Mouse (Mus musculus): ENCODE results near the gene Haghl. TPM values are rescaled to one million over a fixed set of nuclear protein-coding genes. Genes with fewer than 3 reads are reported as not detected.
"Not testable (repeated sequence)": the region's sequence is repeated elsewhere in the genome, so short reads cannot be mapped to it uniquely, and the experiment has no call there.

The Haghl gene
- polyA plus RNA-seq, 1 experiment from 2014 or later: 7.3 TPM

- Histone ChIP-seq H3K27me3 (0 out of 2 replicates have a peak, but pooled peaks cover 3% of the 10 kb centered on the region), H3K27ac (no peak overlapping the region), H3K4me2 (no peak overlapping the region), H3K4me1 (replicated peaks) (no peaks in the 10 kb centered on the region), H3K9ac (no peak overlapping the region), H3K36me3 (no peaks in the 10 kb centered on the region), H3K9me3 (replicated peaks) (no peaks in the 10 kb centered on the region), H3K4me3 (replicated peaks) (no peak overlapping the region)
- DNase-seq (no peak), ATAC-seq (ENCODE audit: low read depth) (no peak)
- 63% methylated on average over 9 of the region's 9 CpGs for WGBS (ENCODE audit: insufficient replicate concordance)
Measured at GRCm38 (mm10) chr17:25756378-25757242, 28.9 kb downstream of the Haghl start.

DNA sequence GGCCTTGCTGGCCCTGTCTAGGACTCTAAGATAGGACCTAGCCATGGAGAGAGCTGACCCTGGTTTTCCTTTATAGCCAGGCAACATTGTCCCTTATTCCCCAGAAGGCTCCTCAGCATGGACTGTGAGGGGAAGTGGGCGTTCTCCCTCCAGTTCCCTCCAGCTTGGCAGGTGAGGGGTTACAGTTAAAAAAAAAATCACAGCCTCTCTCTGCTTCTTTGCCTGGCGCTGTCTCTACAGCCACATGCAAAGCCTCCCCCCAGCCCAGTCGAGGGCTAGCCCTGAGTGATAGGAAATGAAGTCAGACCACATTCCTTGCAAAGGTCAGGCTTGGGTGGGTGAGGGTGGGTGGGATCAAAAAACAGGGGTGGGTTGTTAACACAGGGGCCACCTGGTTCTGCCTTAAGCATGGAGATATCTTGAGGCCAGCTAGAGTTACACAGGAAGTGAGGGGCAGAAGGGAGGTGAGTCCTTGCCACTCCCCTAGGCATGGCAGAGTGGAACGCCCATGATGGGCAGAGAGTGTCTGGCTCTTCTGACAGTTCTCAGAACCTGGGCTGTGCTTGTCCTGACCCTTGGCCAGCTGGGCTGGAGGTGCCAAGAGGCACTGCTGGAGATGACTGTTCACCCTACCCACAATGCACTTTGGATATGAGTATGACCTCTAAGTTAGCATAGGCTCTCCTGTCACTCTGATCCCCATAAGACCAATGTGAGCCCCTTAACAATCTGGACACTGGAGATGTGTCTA lies 29.7 kb downstream of the Haghl start:
- Histone ChIP-seq H3K4me3 (replicated peaks) (no peak overlapping the region), H3K27ac (no peak overlapping the region), H3K9me3 (replicated peaks) (no peaks in the 10 kb centered on the region), H3K27me3 (0 out of 2 replicates have a peak, but pooled peaks cover 3% of the 10 kb centered on the region), H3K4me1 (replicated peaks) (no peaks in the 10 kb centered on the region), H3K9ac (no peak overlapping the region), H3K36me3 (no peaks in the 10 kb centered on the region), H3K4me2 (no peak overlapping the region)
- ATAC-seq (ENCODE audit: low read depth): no peak
- 22% methylated on average over 4 of the region's 4 CpGs for WGBS (ENCODE audit: insufficient replicate concordance)
- no peak for DNase-seq

DNA sequence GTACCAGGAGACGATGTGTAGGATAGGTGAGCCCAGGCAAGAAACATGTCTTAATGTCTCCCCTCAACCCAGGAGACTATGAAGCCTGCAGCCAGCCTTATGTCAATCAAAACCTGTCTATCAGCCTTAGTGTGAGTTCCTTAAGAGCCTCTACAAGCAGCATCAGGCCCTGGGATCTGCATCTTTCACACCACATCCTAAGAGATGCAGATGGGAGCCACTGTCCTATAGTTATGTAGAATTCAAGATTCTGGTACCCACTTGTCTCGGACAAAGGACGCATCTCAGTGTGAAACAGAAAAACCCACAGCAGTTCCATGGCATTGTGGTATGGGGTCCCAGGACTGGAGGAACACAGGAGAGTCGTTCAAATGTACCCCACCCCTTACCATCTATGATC lies 30.4 kb downstream of the Haghl start:
- ATAC-seq (ENCODE audit: low read depth) (no peak), DNase-seq (no peak)
- H3K27me3 ChIP-seq: 0 out of 2 replicates have a peak, but pooled peaks cover 3% of the 10 kb centered on the region
- H3K9ac ChIP-seq: no peak overlapping the region
- WGBS (ENCODE audit: insufficient replicate concordance): 57% methylated on average over 4 of the region's 4 CpGs
- H3K4me2 ChIP-seq: no peak overlapping the region
- no peak overlapping the region for H3K27ac ChIP-seq
- no peaks in the 10 kb centered on the region for H3K9me3 ChIP-seq (replicated peaks)
- H3K4me3 ChIP-seq (replicated peaks): no peak overlapping the region
- H3K36me3 ChIP-seq: no peaks in the 10 kb centered on the region
- no peaks in the 10 kb centered on the region for H3K4me1 ChIP-seq (replicated peaks)

GRCm38 (mm10) chr17:25754241-25754640 lies 31.2 kb downstream of the Haghl start, which contains the start of gene Msln:
TSS of gene Msln (minus strand) at chr17:25754378.
- WGBS (ENCODE audit: insufficient replicate concordance): 72% methylated on average over 9 of the region's 9 CpGs
- no peaks in the 10 kb centered on the region for H3K4me1 ChIP-seq (replicated peaks)
- no peak within 1 kb of the TSS for H3K9ac ChIP-seq
- 0 out of 2 replicates have a peak, but pooled peaks cover 5% of the 10 kb centered on the region for H3K27me3 ChIP-seq
- H3K27ac ChIP-seq: no peak within 1 kb of the TSS
- no peak within 1 kb of the TSS for H3K4me2 ChIP-seq
- ATAC-seq (ENCODE audit: low read depth) (no peak), DNase-seq (no peak)
- no peaks in the 10 kb centered on the region for H3K9me3 ChIP-seq (replicated peaks)
- no peaks in the 10 kb centered on the region for H3K36me3 ChIP-seq
- H3K4me3 ChIP-seq (replicated peaks): no peak within 1 kb of the TSS

DNA sequence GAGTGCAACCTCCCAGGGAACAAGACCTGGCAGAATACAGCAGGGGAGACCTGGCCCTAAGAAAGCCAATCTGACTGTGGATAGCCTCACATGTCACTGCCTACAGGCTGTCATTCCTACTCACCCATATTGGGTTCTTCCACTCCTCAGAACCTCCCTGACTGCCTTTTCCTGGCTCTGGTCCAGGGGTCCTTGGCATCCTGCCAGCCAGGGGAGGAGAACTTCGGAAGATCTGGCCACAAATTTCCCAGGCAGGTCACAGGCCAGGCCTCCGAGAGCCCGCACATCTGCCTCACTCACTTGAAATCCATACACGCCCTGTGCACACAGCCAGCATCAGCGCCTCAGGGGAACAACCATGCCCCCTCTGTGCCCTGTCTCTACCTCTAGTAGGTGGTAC lies 34.0 kb downstream of the Haghl start:
- Histone ChIP-seq H3K4me1 (replicated peaks) (no peaks in the 10 kb centered on the region), H3K27me3 (0 out of 2 replicates have a peak, but pooled peaks cover 5% of the 10 kb centered on the region), H3K9me3 (replicated peaks) (no peaks in the 10 kb centered on the region), H3K27ac (no peak overlapping the region), H3K9ac (no peak overlapping the region), H3K4me2 (no peak overlapping the region), H3K4me3 (replicated peaks) (no peak overlapping the region), H3K36me3 (no peaks in the 10 kb centered on the region)
- no peak for ATAC-seq (ENCODE audit: low read depth)
- no peak for DNase-seq
- 50% methylated on average over 5 of the region's 5 CpGs for WGBS (ENCODE audit: insufficient replicate concordance)

- Histone ChIP-seq H3K4me1 (replicated peaks) (no peaks in the 10 kb centered on the region), H3K9me3 (replicated peaks) (no peaks in the 10 kb centered on the region), H3K4me2 (no peak overlapping the region), H3K9ac (no peak overlapping the region), H3K27me3 (0 out of 2 replicates have a peak, but pooled peaks cover 5% of the 10 kb centered on the region), H3K36me3 (no peaks in the 10 kb centered on the region), H3K4me3 (replicated peaks) (no peak overlapping the region), H3K27ac (no peak overlapping the region)
- ATAC-seq (ENCODE audit: low read depth) (no peak), DNase-seq (no peak)
- WGBS (ENCODE audit: insufficient replicate concordance): 62% methylated on average over 6 of the region's 6 CpGs
Measured at GRCm38 (mm10) chr17:25749314-25749713, 36.2 kb downstream of the Haghl start.

DNA sequence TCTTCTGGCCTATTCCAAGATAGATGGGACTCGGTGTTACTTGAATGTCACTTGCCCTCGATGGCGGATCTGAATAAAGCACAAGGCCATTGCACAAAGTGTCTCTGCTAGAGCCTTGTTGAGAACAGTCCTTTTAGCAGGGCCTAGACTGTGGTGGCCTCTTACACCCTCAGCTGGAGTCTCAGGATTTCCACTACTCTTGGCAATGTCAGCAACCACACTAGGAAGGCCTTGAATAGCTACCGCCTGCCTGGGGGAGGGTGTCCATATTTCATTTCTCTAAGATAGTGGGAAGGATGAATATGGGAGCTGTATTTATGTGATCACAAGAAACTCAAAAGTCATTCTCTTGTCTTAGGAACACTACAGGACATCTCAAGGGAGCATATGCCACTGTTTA lies 37.2 kb downstream of the Haghl start:
- Histone ChIP-seq H3K4me1 (replicated peaks) (no peaks in the 10 kb centered on the region), H3K4me3 (replicated peaks) (no peak overlapping the region), H3K9me3 (replicated peaks) (no peaks in the 10 kb centered on the region), H3K9ac (no peak overlapping the region), H3K27ac (no peak overlapping the region), H3K36me3 (no peaks in the 10 kb centered on the region), H3K4me2 (no peak overlapping the region), H3K27me3 (0 out of 2 replicates have a peak, but pooled peaks cover 3% of the 10 kb centered on the region)
- DNase-seq (no peak), ATAC-seq (ENCODE audit: low read depth) (no peak)
- 75% methylated on average over 4 of the region's 4 CpGs for WGBS (ENCODE audit: insufficient replicate concordance)

DNA sequence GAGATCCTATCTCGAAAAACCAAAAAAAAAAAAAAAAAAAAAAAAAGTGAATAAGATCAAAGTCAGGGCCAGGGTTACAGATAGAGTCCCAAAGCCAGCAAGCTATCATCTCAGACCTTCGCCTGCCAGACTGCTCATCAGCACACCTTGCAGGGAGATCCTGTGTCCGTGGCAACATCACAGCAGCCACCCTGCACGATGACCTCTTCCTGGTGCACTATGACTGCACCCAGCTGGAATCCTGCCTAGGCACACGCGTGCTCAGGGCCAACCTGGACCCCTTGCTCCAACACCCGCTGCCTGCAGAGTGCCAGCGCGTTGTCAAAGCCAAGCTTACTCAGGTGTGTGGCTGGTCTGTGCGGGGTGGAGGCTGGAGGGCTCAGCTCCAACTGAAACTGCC lies 41.2 kb downstream of the Haghl start:
- H3K4me3 ChIP-seq (replicated peaks): no peak overlapping the region
- DNase-seq (no peak), ATAC-seq (ENCODE audit: low read depth) (no peak)
- H3K9ac ChIP-seq: no peak overlapping the region
- 0 out of 2 replicates have a peak, but pooled peaks cover 1% of the 10 kb centered on the region for H3K27me3 ChIP-seq
- no peak overlapping the region for H3K4me2 ChIP-seq
- H3K36me3 ChIP-seq: no peaks in the 10 kb centered on the region
- no peaks in the 10 kb centered on the region for H3K4me1 ChIP-seq (replicated peaks)
- 50% methylated on average over 10 of the region's 10 CpGs for WGBS (ENCODE audit: insufficient replicate concordance)
- H3K27ac ChIP-seq: no peak overlapping the region
- no peaks in the 10 kb centered on the region for H3K9me3 ChIP-seq (replicated peaks)

GRCm38 (mm10) chr17:25743831-25744230 lies 41.6 kb downstream of the Haghl start:
- no peak overlapping the region for H3K9ac ChIP-seq
- no peak overlapping the region for H3K27ac ChIP-seq
- H3K4me2 ChIP-seq: no peak overlapping the region
- H3K36me3 ChIP-seq: no peaks in the 10 kb centered on the region
- ATAC-seq (ENCODE audit: low read depth): no peak
- no peak for DNase-seq
- no peaks in the 10 kb centered on the region for H3K9me3 ChIP-seq (replicated peaks)
- no peaks in the 10 kb centered on the region for H3K4me1 ChIP-seq (replicated peaks)
- no peak overlapping the region for H3K4me3 ChIP-seq (replicated peaks)
- no peaks in the 10 kb centered on the region for H3K27me3 ChIP-seq
- 79% methylated on average over 9 of the region's 9 CpGs for WGBS (ENCODE audit: insufficient replicate concordance)

GRCm38 (mm10) chr17:25741471-25741870 lies 44.0 kb downstream of the Haghl start:
- WGBS (ENCODE audit: insufficient replicate concordance): 54% methylated on average over 12 of the region's 12 CpGs
- H3K27me3 ChIP-seq; ATAC-seq (ENCODE audit: low read depth); H3K4me3 ChIP-seq (replicated peaks); H3K9me3 ChIP-seq (replicated peaks); H3K4me1 ChIP-seq (replicated peaks); H3K9ac ChIP-seq; H3K4me2 ChIP-seq; H3K27ac ChIP-seq; H3K36me3 ChIP-seq; DNase-seq: not testable (repeated sequence)

GRCm38 (mm10) chr17:25738861-25739260 lies 46.6 kb downstream of the Haghl start:
- no peaks in the 10 kb centered on the region for H3K36me3 ChIP-seq
- H3K4me3 ChIP-seq (replicated peaks): no peak overlapping the region
- H3K27me3 ChIP-seq: 0 out of 2 replicates have a peak, but pooled peaks cover 3% of the 10 kb centered on the region
- no peaks in the 10 kb centered on the region for H3K4me1 ChIP-seq (replicated peaks)
- H3K4me2 ChIP-seq: no peak overlapping the region
- no peak overlapping the region for H3K9ac ChIP-seq
- WGBS (ENCODE audit: insufficient replicate concordance): 58% methylated on average over 7 of the region's 7 CpGs
- H3K27ac ChIP-seq: no peak overlapping the region
- ATAC-seq (ENCODE audit: low read depth): no peak
- H3K9me3 ChIP-seq (replicated peaks): no peaks in the 10 kb centered on the region
- DNase-seq: no peak
